Mouse (Mus musculus) lung, postnatal 0 days (tissue): ENCODE data around the gene Vgll4.

Experiments
- CTCF ChIP-seq: IDR thresholded peaks from 2 replicates; pipeline ENCODE4 v1.5.1; 2016; ENCODE audit warnings: antibody characterized with exemption, mild to moderate bottlenecking
- EP300 ChIP-seq: IDR thresholded peaks from 2 replicates; pipeline ENCODE4 v1.6.1; 2016; ENCODE audit warnings: antibody characterized with exemption, mild to moderate bottlenecking, control low read depth

GRCm38 (mm10) chr6:114932991-114933392 lies 36.8 kb downstream of the Vgll4 start:
- TF ChIP-seq CTCF (no peak), EP300 (no peak)
